Mouse (Mus musculus): ENCODE measurements at regions not wholly inside any gene's neighbourhood (a gene's known extent, or its start where the extent isn't known, plus 50 kb on each side); places are given as distances from the start of the nearest gene placed in this dataset.

GRCm38 (mm10) chr9:14173631-14174323 is 101.1 kb upstream of the Sesn3 start:
- WGBS: 37% methylated on average over 11 of the region's 11 CpGs

DNA sequence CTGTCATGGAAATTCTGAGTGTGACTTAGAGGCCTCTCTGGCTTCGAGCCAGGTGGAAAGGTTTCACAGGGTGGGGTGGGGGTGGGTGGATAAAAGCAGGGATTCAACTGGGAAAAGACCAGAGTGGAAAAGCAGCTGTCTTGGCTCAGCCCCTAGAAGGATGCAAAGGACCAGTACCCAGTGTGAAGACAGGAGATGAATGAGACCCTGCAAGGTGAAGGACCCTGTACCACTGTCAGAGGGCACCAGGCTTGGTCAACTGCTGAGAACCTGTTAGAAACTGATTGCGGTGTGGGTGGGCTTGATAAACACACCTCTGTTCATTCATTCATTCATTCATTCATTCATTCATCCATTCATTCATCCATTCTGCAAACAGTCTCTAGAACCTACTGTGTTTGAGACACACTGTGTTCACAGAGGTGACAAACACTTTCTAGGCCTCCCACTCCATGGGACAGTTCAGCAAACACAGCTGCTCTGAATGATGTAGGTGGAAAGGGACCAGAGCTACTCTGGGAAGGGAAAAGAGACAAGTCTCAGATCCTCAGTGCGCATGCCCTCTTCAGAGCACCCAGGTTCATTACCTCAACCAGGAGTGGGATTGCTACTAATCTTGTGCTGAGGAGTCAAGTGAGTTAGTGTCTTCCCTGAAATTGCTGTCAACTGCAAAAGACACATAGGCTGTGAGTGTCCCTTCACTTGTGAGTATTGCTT is 100.4 kb upstream of the Sesn3 start:
- TF ChIP-seq CTCF (IDR thresholded peaks at IDR 0.05; ENCODE audit: insufficient read depth, low read length) (no peak), POLR2A (IDR thresholded peaks at IDR 0.05; ENCODE audit: borderline replicate concordance, extremely low read depth, low read depth, low read length) (no peak)
- DNase-seq: no peak
- H3K4me1 ChIP-seq (ENCODE audit: control insufficient read depth, insufficient read depth, low read length): no peaks in the 10 kb centered on the region; the same call in 1 of the 2 replicates
- 70% methylated on average over 3 of the region's 3 CpGs for whole genome bisulfite sequencing
- H3K4me3 ChIP-seq (replicated peaks; ENCODE audit: extremely low read depth, low read depth, low read length): no peak overlapping the region

More at GRCm38 (mm10) chr9:14173631-14174323, 101.1 kb upstream of the Sesn3 start:
- H3K4me1 ChIP-seq (ENCODE audit: control insufficient read depth, insufficient read depth, low read length): no peaks in the 10 kb centered on the region; the same call in 1 of the 2 replicates
- TF ChIP-seq CTCF (IDR thresholded peaks at IDR 0.05; ENCODE audit: insufficient read depth, low read length): no peak
- TF ChIP-seq POLR2A (IDR thresholded peaks at IDR 0.05; ENCODE audit: borderline replicate concordance, extremely low read depth, low read depth, low read length): no peak
- no peak for DNase-seq
- no peak overlapping the region for H3K4me3 ChIP-seq (replicated peaks; ENCODE audit: extremely low read depth, low read depth, low read length)

GRCm38 (mm10) chr9:14175041-14175881 is 99.6 kb upstream of the Sesn3 start:
- WGBS: 17% methylated on average over 11 of the region's 11 CpGs
- no peak for DNase-seq

DNA sequence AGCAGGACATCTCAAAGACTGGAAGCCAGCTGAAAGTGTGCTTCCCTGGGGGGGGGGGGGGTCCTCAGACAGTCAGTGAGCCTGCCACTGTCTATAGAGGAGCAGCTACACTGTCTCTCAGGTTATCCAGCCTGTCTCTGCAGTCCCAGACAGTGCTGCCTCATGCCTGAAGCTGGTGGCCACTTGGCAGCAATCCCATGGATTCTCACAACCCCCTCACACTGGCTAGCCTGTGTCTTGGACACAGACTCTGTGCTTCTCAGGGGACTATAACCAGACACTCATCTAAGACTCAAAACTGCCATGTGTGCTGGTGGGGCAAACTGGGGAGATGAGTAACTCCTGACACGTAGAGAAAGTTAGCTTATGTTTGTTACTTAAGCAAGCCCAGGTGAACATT is 95.1 kb upstream of the Sesn3 start:
- DNase-seq: no peak
- Histone ChIP-seq H3K4me3 (replicated peaks; ENCODE audit: extremely low read depth, low read depth, low read length) (no peak overlapping the region), H3K4me1 (ENCODE audit: control insufficient read depth, insufficient read depth, low read length) (no peaks in the 10 kb centered on the region; the same call in 1 of the 2 replicates)
- 98% methylated on average over 1 of the region's 1 CpGs for WGBS
- no peak for TF ChIP-seq CTCF (IDR thresholded peaks at IDR 0.05; ENCODE audit: insufficient read depth, low read length)
- TF ChIP-seq POLR2A (IDR thresholded peaks at IDR 0.05; ENCODE audit: borderline replicate concordance, extremely low read depth, low read depth, low read length): no peak

More at GRCm38 (mm10) chr9:14175041-14175881, 99.6 kb upstream of the Sesn3 start:
- H3K4me3 ChIP-seq (replicated peaks; ENCODE audit: extremely low read depth, low read depth, low read length): no peak overlapping the region
- TF ChIP-seq POLR2A (IDR thresholded peaks at IDR 0.05; ENCODE audit: borderline replicate concordance, extremely low read depth, low read depth, low read length): no peak
- TF ChIP-seq CTCF (IDR thresholded peaks at IDR 0.05; ENCODE audit: insufficient read depth, low read length): no peak
- H3K4me1 ChIP-seq (ENCODE audit: control insufficient read depth, insufficient read depth, low read length): no peaks in the 10 kb centered on the region; the same call in 1 of the 2 replicates

DNA sequence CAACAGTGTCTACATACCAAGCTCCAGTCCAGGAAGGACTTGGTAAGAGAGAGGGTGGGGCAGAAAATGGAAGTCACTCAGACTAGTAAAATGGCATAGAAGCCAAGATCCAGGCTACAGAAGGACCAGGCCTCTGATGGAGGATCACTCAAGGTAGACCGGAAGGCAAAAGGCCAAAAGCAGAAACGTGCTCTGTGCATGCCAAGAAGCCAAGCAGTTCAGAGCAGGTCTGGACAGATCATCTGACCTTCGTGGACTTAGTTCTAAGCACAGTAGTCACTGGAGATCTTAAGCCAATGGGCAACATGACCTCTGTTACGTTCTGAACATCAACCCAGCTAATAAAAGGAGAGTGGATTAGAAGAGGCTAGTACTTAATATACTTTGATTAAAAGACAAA is 90.6 kb upstream of the Sesn3 start:
- TF ChIP-seq POLR2A (IDR thresholded peaks at IDR 0.05; ENCODE audit: borderline replicate concordance, extremely low read depth, low read depth, low read length) (no peak), CTCF (IDR thresholded peaks at IDR 0.05; ENCODE audit: insufficient read depth, low read length) (no peak)
- H3K4me1 ChIP-seq (ENCODE audit: control insufficient read depth, insufficient read depth, low read length): no peaks in the 10 kb centered on the region
- H3K4me3 ChIP-seq (replicated peaks; ENCODE audit: extremely low read depth, low read depth, low read length): no peak overlapping the region
- 79% methylated on average over 4 of the region's 4 CpGs for WGBS
- DNase-seq: no peak

DNA sequence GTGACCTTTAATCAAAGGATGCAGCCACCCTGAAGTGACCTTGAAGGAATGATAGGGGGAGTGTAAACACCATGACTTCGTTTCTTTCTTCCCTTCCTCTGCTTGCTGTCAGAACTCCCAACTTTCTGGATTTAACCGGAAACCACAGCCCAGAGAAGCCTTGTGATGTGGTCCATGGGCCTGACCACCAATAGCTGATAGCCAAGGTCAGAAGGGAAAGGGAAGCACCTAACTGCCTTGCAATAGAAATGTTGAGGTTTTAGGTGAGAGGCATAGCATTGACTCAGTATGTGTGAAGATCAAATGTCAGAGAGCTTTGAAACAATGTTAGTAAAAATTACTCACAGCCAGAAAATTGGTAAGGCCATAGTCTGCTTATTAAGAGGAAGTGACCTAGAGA is 89.2 kb upstream of the Sesn3 start:
- 50% methylated on average over 2 of the region's 2 CpGs for WGBS
- TF ChIP-seq POLR2A (IDR thresholded peaks at IDR 0.05; ENCODE audit: borderline replicate concordance, extremely low read depth, low read depth, low read length) (no peak), CTCF (IDR thresholded peaks at IDR 0.05; ENCODE audit: insufficient read depth, low read length) (no peak)
- Histone ChIP-seq H3K4me1 (ENCODE audit: control insufficient read depth, insufficient read depth, low read length) (no peaks in the 10 kb centered on the region), H3K4me3 (replicated peaks; ENCODE audit: extremely low read depth, low read depth, low read length) (no peak overlapping the region)
- DNase-seq: no peak

- Histone ChIP-seq H3K4me1 (ENCODE audit: control insufficient read depth, insufficient read depth, low read length) (no peaks in the 10 kb centered on the region), H3K4me3 (replicated peaks; ENCODE audit: extremely low read depth, low read depth, low read length) (no peak overlapping the region)
- TF ChIP-seq CTCF (IDR thresholded peaks at IDR 0.05; ENCODE audit: insufficient read depth, low read length): no peak
- no peak for TF ChIP-seq POLR2A (IDR thresholded peaks at IDR 0.05; ENCODE audit: borderline replicate concordance, extremely low read depth, low read depth, low read length)
- 75% methylated on average over 1 of the region's 1 CpGs for WGBS
- DNase-seq: no peak
Observed at GRCm38 (mm10) chr9:14187753-14188152, 87.1 kb upstream of the Sesn3 start.

GRCm38 (mm10) chr9:14188504-14188903 is 86.4 kb upstream of the Sesn3 start:
- no peak for DNase-seq
- no peak overlapping the region for H3K4me3 ChIP-seq (replicated peaks; ENCODE audit: extremely low read depth, low read depth, low read length)
- 94% methylated on average over 2 of the region's 2 CpGs for WGBS
- no peak for TF ChIP-seq POLR2A (IDR thresholded peaks at IDR 0.05; ENCODE audit: borderline replicate concordance, extremely low read depth, low read depth, low read length)
- TF ChIP-seq CTCF (IDR thresholded peaks at IDR 0.05; ENCODE audit: insufficient read depth, low read length): no peak
- H3K4me1 ChIP-seq (ENCODE audit: control insufficient read depth, insufficient read depth, low read length): no peaks in the 10 kb centered on the region

GRCm38 (mm10) chr9:14190660-14191059 is 84.2 kb upstream of the Sesn3 start:
- DNase-seq: no peak

More at GRCm38 (mm10) chr9:14190660-14191059, 84.2 kb upstream of the Sesn3 start:
- H3K4me3 ChIP-seq (replicated peaks; ENCODE audit: extremely low read depth, low read depth, low read length): no peak overlapping the region
- TF ChIP-seq POLR2A (IDR thresholded peaks at IDR 0.05; ENCODE audit: borderline replicate concordance, extremely low read depth, low read depth, low read length): no peak
- no peak for TF ChIP-seq CTCF (IDR thresholded peaks at IDR 0.05; ENCODE audit: insufficient read depth, low read length)
- WGBS: 42% methylated on average over 9 of the region's 9 CpGs
- H3K4me1 ChIP-seq (ENCODE audit: control insufficient read depth, insufficient read depth, low read length): no peaks in the 10 kb centered on the region
